Mouse (Mus musculus): ENCODE results near the gene Olfr774. TPM values are rescaled to one million over a fixed set of nuclear protein-coding genes. Genes with fewer than 3 reads are reported as not detected.
"Not testable (repeated sequence)": the region's sequence is repeated elsewhere in the genome, so short reads cannot be mapped to it uniquely, and the experiment has no call there.

The Olfr774 gene
- total RNA-seq (2021), result not detected

GRCm38 (mm10) chr10:129235904-129236303, at the start of gene Olfr774:
TSS of gene Olfr774 (plus strand) at chr10:129236204.
- intact Hi-C loops (cut with DNase I), result no loop called here
- no peak for DNase-seq

GRCm38 (mm10) chr10:129187319-129187718, 48.7 kb upstream of the Olfr774 start, which contains the start of gene Olfr773:
TSS of gene Olfr773 (minus strand) at chr10:129187419.
- intact Hi-C loops (cut with DNase I); DNase-seq: not testable (repeated sequence)

DNA sequence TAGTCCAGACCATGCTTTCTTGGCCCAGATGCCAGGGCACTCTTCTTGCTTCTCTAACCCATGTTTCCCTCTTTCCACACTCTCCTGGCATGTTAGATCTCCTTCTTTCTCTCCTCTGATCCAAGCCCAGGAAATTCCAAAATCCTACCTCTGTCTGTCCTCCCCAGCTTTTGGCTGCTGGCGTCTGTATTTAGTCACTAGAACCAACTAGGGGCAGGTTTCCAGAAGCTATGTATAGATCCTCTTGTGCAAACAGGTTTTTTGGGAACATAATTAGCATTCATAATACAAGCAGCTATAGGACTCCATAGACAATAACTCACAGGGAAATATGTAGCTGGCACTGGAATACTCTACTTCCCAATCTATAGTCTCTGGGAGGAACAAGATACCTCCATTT, 5.3 kb upstream of the Olfr774 start:
- intact Hi-C loops (cut with DNase I), result no loop called here
- DNase-seq, result no peak

DNA sequence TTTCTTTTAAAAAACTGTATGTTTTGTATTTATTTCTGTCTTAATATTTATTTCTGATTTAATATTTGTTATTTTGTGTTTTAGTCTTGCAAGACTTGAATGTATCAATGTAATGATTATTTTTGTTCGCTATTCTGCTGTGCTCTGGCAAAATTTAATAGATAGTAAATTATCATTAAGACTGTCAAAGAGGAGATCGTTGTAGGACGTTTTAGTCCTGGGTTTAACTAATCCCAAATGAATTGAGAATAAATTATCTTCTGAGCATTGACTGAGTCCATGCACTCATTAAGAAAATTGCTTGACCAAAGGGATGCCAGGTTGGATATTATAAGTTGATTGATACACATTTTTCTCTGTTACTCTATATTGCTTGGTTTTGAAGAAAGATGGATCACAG, 12.1 kb downstream of the Olfr774 start, which contains the start of gene Olfr775:
Gene Olfr775 (plus strand): TSS at position 301 of the 400 bp plus-strand sequence.
- no peak for DNase-seq
- intact Hi-C loops (cut with DNase I), result no loop called here

GRCm38 (mm10) chr10:129258827-129259226, 22.8 kb downstream of the Olfr774 start, which contains the start of gene Olfr776:
TSS of gene Olfr776 (plus strand) at chr10:129259127.
- intact Hi-C loops (cut with DNase I), result no loop called here
- no peak for DNase-seq

GRCm38 (mm10) chr10:129271081-129271535, 35.1 kb downstream of the Olfr774 start, which contains the start of gene Olfr777:
TSS of gene Olfr777 (minus strand) at chr10:129271485.
- DNase-seq, result no peak
- intact Hi-C loops (cut with DNase I), result no loop called here

Other genes starting within 250 kb of the Olfr774 start
- not detected for gene Olfr9, start 246.8 kb upstream of the Olfr774 start, total RNA-seq (2021)
- gene Olfr763, start 225.4 kb upstream of the Olfr774 start, total RNA-seq (2021), result not detected
- gene Olfr764-ps1, start 196.3 kb upstream of the Olfr774 start, total RNA-seq (2021), result not detected
- not detected for gene Olfr765, start 186.2 kb upstream of the Olfr774 start, total RNA-seq (2021)
- not detected for gene Olfr766-ps1, start 167.2 kb upstream of the Olfr774 start, total RNA-seq (2021)
- gene Olfr767, start 153.3 kb upstream of the Olfr774 start, total RNA-seq (2021), result under 1 TPM in 1 of 2 experiments, not detected in 1; 0.14 TPM
- gene Olfr768, start 136.8 kb upstream of the Olfr774 start, total RNA-seq (2021), result not detected
- gene Olfr769, start 118.3 kb upstream of the Olfr774 start, total RNA-seq (2021), result not detected
- gene Olfr770, start 97.2 kb upstream of the Olfr774 start, total RNA-seq (2021), result not detected
- not detected for gene Olfr771, start 71.5 kb upstream of the Olfr774 start, total RNA-seq (2021)
- gene Olfr772, start 58.3 kb upstream of the Olfr774 start, total RNA-seq (2021), result not detected
- gene Olfr773, start 48.8 kb upstream of the Olfr774 start, total RNA-seq (2021), result not detected
- not detected for gene Olfr775, start 12.2 kb downstream of the Olfr774 start, total RNA-seq (2021)
- not detected for gene Olfr776, start 22.9 kb downstream of the Olfr774 start, total RNA-seq (2021)
- not detected for gene Olfr777, start 35.3 kb downstream of the Olfr774 start, total RNA-seq (2021)
- not detected for gene Olfr780, start 81.9 kb downstream of the Olfr774 start, total RNA-seq (2021)
- gene Olfr781, start 92.7 kb downstream of the Olfr774 start, total RNA-seq (2021), result not detected
- not detected for gene Olfr782, start 112.6 kb downstream of the Olfr774 start, total RNA-seq (2021)
- under 1 TPM; 0.26 to 0.32 TPM for gene Olfr784, start 147.9 kb downstream of the Olfr774 start, total RNA-seq (2021)
- gene Olfr785, start 169.2 kb downstream of the Olfr774 start, total RNA-seq (2021), result not detected
- gene Olfr786, start 191.1 kb downstream of the Olfr774 start, total RNA-seq (2021), result not detected
- gene Olfr787, start 225.7 kb downstream of the Olfr774 start, total RNA-seq (2021), result not detected
- not detected for gene Olfr788, start 234.8 kb downstream of the Olfr774 start, total RNA-seq (2021)
- gene Olfr789, start 248.5 kb downstream of the Olfr774 start, total RNA-seq (2021), result not detected